Mouse (Mus musculus) ovary, postnatal 10 days (tissue): ENCODE data around the gene Ttll3.

ENCODE experiments used
- DNase-seq: peaks from one replicate; pipeline ENCODE4 v3.0.0; 2022; ENCODE audit warnings: low spot score

Ttll3 gene

GRCm38 (mm10) chr6:113379246-113379645 is 9.8 kb upstream of the Ttll3 start:
- no peak for DNase-seq

- DNase-seq, result no peak
Measured at GRCm38 (mm10) chr6:113380480-113380879, 8.6 kb upstream of the Ttll3 start.

GRCm38 (mm10) chr6:113384351-113384927 is 4.6 kb upstream of the Ttll3 start:
- DNase-seq, result no peak

GRCm38 (mm10) chr6:113385160-113385714 is 3.8 kb upstream of the Ttll3 start:
- DNase-seq, result no peak

GRCm38 (mm10) chr6:113386025-113386424 is 3.0 kb upstream of the Ttll3 start:
- DNase-seq, result no peak

GRCm38 (mm10) chr6:113390715-113391114 is 1.7 kb downstream of the Ttll3 start:
- no peak for DNase-seq

- DNase-seq, result no peak
Measured at GRCm38 (mm10) chr6:113392015-113392386, 2.9 kb downstream of the Ttll3 start.

GRCm38 (mm10) chr6:113392387-113393071 is 3.5 kb downstream of the Ttll3 start:
- DNase-seq, result peak; percentile 29

GRCm38 (mm10) chr6:113393951-113394350 is 4.9 kb downstream of the Ttll3 start:
- DNase-seq, result no peak

- no peak for DNase-seq
Measured at GRCm38 (mm10) chr6:113394811-113395210, 5.8 kb downstream of the Ttll3 start.

- no peak for DNase-seq
Measured at GRCm38 (mm10) chr6:113395501-113395900, 6.4 kb downstream of the Ttll3 start.

GRCm38 (mm10) chr6:113396270-113397030 is 7.4 kb downstream of the Ttll3 start:
- no peak for DNase-seq

- DNase-seq, result no peak
Measured at GRCm38 (mm10) chr6:113402094-113402493, 13.0 kb downstream of the Ttll3 start.

- no peak for DNase-seq
Measured at GRCm38 (mm10) chr6:113404649-113405448, 15.8 kb downstream of the Ttll3 start.

GRCm38 (mm10) chr6:113405483-113405882 is 16.4 kb downstream of the Ttll3 start:
- no peak for DNase-seq

GRCm38 (mm10) chr6:113406683-113407082 is 17.6 kb downstream of the Ttll3 start:
- no peak for DNase-seq

GRCm38 (mm10) chr6:113410001-113410400 is 20.9 kb downstream of the Ttll3 start:
- DNase-seq, result no peak

- no peak for DNase-seq
Measured at GRCm38 (mm10) chr6:113416416-113416815, 27.4 kb downstream of the Ttll3 start.

- no peak for DNase-seq
Measured at GRCm38 (mm10) chr6:113418441-113419198, 29.6 kb downstream of the Ttll3 start.

GRCm38 (mm10) chr6:113419199-113419587 is 30.1 kb downstream of the Ttll3 start, which contains the start of gene Rpusd3:
TSS of gene Rpusd3 (minus strand) at chr6:113419340.
- peak; percentile 99 for DNase-seq

- no peak for DNase-seq
Measured at GRCm38 (mm10) chr6:113423000-113423399, 33.9 kb downstream of the Ttll3 start.
